Mouse (Mus musculus) hindlimb bud, embryonic 11.5 days (tissue): ENCODE data around the gene Cnn3.

Experiments used
- DNase-seq: peaks from one replicate; pipeline ENCODE4 v3.0.0-alpha.2; 2012; ENCODE audit warnings: low read depth, low spot score; ENCODE audit errors: extremely low spot score

Cnn3 gene

DNA sequence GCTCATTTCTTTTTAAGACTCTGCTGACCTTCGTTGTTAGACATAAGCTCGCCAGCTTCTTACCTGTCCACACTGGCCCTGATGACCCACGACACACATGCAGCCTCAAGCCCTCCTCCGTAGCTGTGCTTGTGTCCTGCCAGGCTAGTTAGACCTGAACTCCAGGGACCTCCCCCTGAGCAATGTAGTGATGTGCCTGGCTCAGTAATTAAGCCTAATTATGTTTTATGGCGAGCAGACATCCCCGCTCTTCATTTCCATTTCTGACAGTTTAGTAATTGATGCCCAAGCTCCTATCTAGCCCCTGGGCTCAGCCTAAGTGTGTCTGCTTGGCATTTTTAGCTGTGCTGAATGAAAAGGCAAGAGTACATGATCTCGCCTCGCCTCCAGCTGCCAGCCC lies 22.3 kb downstream of the Cnn3 start:
- no peak for DNase-seq

DNA sequence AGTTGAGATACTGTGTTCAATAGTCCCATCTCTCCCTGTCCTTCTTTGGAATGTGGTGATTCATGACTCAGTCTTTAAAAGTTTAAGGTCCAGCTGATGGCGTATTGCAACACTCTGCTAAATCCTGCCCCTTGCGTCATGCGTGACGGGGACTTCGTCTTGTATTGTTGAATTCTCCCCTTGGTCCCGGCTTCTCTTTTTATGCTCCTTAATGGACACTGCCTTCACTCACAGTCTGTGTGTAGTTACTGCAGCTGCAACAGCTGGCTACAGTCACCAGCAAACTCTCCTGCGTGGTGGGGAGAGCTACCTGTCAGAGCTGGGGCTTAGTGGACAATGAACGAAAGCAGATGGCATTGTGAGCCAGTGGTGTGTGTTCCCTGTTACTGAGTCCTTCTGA lies 23.2 kb downstream of the Cnn3 start:
- no peak for DNase-seq

GRCm38 (mm10) chr3:121451404-121451803 lies 25.1 kb downstream of the Cnn3 start:
- DNase-seq: no peak

- no peak for DNase-seq
Observed at GRCm38 (mm10) chr3:121458545-121459492, 32.5 kb downstream of the Cnn3 start.

DNA sequence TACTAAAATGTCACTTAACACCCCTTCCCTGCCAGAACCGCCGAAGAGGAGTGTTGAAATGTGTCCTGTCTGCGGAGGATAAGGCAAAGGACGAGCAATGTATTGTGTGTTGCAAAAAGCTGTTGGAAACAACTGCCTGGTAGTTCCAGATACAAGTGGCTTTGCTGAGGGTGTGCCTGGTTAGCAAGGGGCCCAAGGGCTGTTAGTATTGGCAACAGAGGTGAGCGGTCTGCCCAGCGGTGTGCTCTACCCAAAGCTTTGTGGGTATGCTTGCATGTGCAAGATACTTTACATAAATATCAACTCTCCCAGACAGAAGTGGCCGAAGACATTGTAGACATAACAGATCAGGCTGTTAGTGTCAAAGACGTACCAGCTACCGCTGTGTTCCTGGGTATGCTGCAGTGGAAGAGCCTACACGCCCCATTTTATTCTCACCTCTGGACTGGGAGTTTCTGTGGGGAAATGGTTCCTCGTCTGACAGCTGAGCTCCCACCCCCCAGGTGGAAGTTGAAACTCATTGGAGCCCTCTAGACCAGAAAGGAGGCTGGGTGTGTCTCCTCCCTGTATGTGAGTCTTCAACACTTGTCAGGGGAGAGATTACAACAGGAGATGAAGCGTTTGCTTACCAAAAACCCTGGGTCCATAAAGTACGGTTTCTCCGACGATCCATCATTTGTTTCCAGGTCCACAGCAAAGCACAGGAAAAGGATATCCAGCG lies 34.3 kb downstream of the Cnn3 start:
- no peak for DNase-seq

DNA sequence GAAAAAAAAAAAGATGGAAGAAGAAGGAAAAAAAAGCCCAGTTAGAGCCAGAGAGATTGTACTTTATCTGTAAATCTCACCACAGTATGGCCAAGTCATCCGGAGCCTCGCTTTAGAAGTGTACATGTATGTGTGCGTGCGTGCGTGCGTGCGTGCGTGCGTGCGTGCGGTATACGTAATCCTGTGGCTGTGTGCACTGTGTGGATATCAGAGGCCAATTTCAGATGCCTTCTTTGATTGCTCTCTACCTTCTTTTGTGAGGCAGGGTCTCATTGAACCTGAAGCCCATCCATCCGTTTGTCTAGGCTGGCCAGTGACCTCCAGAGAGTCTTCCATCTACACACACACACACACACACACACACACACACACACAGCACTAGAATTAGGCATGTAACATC lies 35.2 kb downstream of the Cnn3 start:
- no peak for DNase-seq

GRCm38 (mm10) chr3:121462782-121463181 lies 36.5 kb downstream of the Cnn3 start:
- no peak for DNase-seq

DNA sequence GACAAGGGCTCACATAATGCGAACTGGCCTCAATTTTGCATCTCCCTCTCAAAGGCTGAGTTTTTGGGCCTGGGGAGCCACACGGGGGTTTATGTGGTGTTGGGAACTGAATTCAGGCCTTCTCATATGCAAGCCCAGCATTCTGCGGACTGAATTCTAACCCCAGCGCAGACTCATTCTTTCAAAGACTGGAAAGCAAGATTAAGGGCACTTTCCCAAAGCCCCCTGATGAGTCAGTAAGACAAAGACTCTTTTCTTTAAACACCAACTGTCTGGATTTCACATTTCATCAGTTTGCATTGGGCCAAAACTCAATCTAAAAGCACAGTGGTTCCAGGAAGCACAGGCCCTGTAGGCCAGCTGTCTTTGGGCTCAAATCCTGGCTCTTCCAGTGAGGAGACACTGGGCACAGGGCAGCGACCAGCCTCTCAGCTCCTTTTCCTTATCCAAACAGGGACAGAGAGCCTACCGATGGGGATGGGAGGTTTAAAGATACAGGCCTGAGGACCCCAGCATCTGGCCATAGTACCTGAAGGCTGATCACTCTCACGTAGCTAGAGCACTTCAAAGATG lies 38.5 kb downstream of the Cnn3 start:
- no peak for DNase-seq

- no peak for DNase-seq
Observed at GRCm38 (mm10) chr3:121465795-121466194, 39.5 kb downstream of the Cnn3 start.

- no peak for DNase-seq
Observed at GRCm38 (mm10) chr3:121467094-121467552, 40.8 kb downstream of the Cnn3 start.

DNA sequence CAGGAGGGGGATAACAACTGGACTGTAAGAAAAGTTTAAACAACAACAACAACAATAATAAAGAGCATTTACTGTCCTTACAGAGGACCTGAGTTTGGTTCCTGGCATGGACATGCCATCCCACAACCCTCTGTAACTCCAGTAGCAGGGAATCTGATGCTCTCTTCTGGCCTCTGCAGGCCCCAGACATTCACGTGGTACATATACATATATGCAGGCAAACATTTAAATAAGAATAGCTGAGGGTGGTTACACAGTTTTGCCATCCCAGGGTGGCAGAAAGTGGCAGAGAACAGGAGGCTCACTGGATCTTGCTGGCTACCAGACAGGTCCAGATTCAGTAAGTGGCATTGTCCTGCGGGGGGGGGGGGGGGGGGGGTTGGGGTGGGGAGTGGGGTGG lies 41.8 kb downstream of the Cnn3 start:
- no peak for DNase-seq

- DNase-seq: peak; percentile 47
Observed at GRCm38 (mm10) chr3:121469185-121469975, 43.1 kb downstream of the Cnn3 start.

- no peak for DNase-seq
Observed at GRCm38 (mm10) chr3:121471703-121472102, 45.4 kb downstream of the Cnn3 start.

GRCm38 (mm10) chr3:121474738-121475137 lies 48.4 kb downstream of the Cnn3 start:
- DNase-seq: no peak

DNA sequence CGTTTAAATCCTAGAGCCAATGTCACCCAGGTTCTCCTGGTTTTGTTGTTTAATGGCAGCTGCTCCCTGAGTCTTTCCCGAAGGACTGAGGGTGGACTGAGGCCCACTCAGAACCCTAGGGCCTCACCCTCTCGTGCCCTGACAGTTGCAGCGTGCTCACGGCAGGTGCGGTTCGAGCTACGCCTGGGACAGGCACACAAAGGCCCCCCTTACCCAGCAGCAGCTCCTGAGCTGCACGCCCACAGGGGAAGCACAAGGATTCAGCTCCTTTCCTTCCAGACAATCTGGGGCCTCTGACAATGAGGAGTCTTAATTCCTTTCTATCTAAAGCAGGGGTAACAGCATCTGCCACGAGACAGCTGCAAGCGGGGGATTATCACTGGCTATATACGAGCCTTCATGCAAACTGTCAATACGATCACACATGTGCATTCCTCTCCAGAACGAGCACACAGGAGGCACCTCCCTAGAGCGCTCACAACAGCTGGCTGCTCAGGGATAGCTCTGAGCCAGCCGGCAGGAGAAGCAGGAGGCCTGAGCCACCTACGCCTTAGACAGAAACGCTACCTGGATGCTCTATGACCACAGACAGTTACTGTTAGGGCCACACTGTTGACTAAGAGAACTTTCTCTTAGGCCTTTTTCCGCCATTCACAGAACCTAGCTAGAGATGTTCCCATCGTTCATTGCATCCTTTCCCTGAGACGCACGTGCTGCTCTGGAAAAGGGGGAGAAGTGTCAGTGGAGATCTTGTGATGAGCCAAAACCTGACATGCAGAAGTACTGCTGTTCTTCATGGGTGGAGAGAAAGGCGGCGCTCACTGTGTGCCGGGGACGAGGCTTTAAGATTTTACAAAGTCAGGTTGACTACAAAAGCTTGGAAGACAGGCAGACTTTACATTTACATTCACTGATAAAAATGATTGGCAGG lies 54.0 kb downstream of the Cnn3 start:
- DNase-seq: no peak

GRCm38 (mm10) chr3:121480961-121481436 lies 54.7 kb downstream of the Cnn3 start:
- no peak for DNase-seq

GRCm38 (mm10) chr3:121481564-121481963 lies 55.3 kb downstream of the Cnn3 start:
- DNase-seq: no peak

DNA sequence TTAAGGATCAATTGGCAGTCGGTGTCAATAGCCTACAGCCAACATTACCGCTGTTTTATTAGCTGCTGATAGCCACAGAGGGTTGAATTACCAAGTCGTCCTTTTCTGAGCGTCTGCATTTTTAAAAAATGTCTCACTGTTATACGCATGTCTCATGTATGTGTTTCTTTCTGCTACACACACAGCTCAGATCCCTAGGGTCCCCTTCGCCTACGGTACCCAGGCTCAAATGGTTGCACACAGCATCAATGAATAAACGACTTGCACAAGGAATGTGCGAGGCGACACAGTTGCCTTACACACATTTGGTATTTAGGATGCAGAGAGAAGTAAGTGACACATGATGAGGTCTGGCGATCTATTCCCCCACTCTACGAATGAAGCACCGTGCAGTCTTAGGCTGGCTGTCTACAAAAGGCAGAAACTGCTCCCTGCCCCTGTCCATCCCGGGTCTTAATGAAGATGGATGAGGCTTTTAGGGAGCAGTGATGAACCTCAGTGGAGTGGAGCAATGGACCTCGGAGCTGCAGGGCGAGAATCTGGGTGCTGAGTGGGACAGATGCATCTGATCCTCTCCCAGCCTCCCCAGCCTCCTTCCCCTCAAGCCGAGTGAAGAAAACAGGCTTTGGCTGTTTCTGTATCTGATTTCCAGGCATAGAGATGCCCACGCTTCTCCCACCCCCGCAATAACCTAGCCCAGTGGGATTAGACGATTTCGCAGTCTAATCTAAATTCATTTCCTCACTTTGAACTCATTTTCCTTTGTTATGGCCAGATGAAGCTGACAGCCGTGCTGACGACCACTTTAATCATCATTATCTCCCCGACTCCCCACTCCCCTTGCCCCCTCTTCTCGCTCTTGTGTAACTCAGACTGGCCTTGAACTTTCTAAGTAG lies 57.2 kb downstream of the Cnn3 start:
- no peak for DNase-seq

GRCm38 (mm10) chr3:121485201-121485600 lies 58.9 kb downstream of the Cnn3 start:
- DNase-seq: no peak
